9 mouse cellular contexts compared by ENCODE assay signal in genomic region chr9:113981099-113981880, GRCm38 (mm10). TPM values are rescaled to one million over a fixed set of nuclear protein-coding genes. Genes with fewer than 3 reads are reported as not detected.
DNase-seq lines count a peak whose midpoint lies in the region; ATAC-seq lines count a peak whose summit lies in the region.
"Had no signal": no experiment of that assay in that cellular context is flagged by ENCODE, and none has a peak within 500 bp of the region (broad histone marks: within the 10 kb centered on the region; RNA-seq: fewer than 3 reads in every experiment).

No protein-coding gene starts in this region.

- H3K27me3 ChIP-seq in heart, embryonic 11.5 days (ENCODE audit: control insufficient read depth, insufficient read depth, low read length), result no peaks in the 10 kb centered on the region
- H3K27me3 ChIP-seq in midbrain, embryonic 13.5 days, result no peaks in the 10 kb centered on the region
- H3K27me3 ChIP-seq: CH12.LX had no signal

- H3K4me3 ChIP-seq in heart, embryonic 11.5 days (ENCODE audit: low read depth, low read length), result no peak overlapping the region
- H3K4me3 ChIP-seq in midbrain, embryonic 13.5 days (replicated peaks), result no peak overlapping the region

- ATAC-seq in frontal cortex, adult (ENCODE audit: low TSS enrichment), result peak; percentile 56
- ATAC-seq in heart, embryonic 11.5 days (replicated peaks; ENCODE audit: insufficient number of reproducible peaks, low FRiP score, low TSS enrichment), result no peak
- ATAC-seq in midbrain, embryonic 13.5 days, result peak; percentile 79

- 61% methylated on average over 16 of the region's 16 CpGs for WGBS in heart, embryonic 11.5 days (ENCODE audit: insufficient replicate concordance)
- WGBS in midbrain, embryonic 13.5 days, result 60% methylated on average over 16 of the region's 16 CpGs

- peaks cover 12% of the 10 kb centered on the region for H3K4me1 ChIP-seq in heart, embryonic 11.5 days (ENCODE audit: control insufficient read depth, insufficient read depth, low read length)
- peaks cover 14% of the 10 kb centered on the region for H3K4me1 ChIP-seq in midbrain, embryonic 13.5 days (replicated peaks)

- peak overlapping the region; percentile 58; the same call in 1 of the 2 replicates for H3K27ac ChIP-seq in heart, embryonic 11.5 days (ENCODE audit: low read depth, low read length)
- H3K27ac ChIP-seq in midbrain, embryonic 13.5 days, result peak overlapping the region; percentile 71

- peak overlapping the region; percentile 3; the same call in 1 of the 2 replicates for H3K4me2 ChIP-seq in heart, embryonic 11.5 days
- H3K4me2 ChIP-seq in midbrain, embryonic 13.5 days (replicated peaks), result no peak overlapping the region

- no peaks in the 10 kb centered on the region for H3K9me3 ChIP-seq in heart, embryonic 11.5 days (replicated peaks; ENCODE audit: control insufficient read depth, low read length)
- H3K9me3 ChIP-seq in midbrain, embryonic 13.5 days, result no peaks in the 10 kb centered on the region

- DNase-seq in frontal cortex, postnatal 10 days (ENCODE audit: low spot score in 2 of 2), result no peak
- DNase-seq in adrenal gland, postnatal 36 days, result peak; percentile 20 to 39
- peak; percentile 37 to 79 for DNase-seq in layer of hippocampus, adult 18-20 months (ENCODE audit: low spot score in 2 of 2)
- DNase-seq in spleen, postnatal 36 days (ENCODE audit: low spot score in 2 of 2), result no peak
- DNase-seq in spleen, postnatal 4 days (ENCODE audit: low spot score in 2 of 2), result no peak

- H3K36me3 ChIP-seq in heart, embryonic 11.5 days (ENCODE audit: control insufficient read depth, insufficient read depth, low read length), result 0 out of 2 replicates have a peak, but pooled peaks cover 8% of the 10 kb centered on the region
- peaks cover 73% of the 10 kb centered on the region for H3K36me3 ChIP-seq in midbrain, embryonic 13.5 days

- peak overlapping the region; percentile 12; the same call in 1 of the 2 replicates for H3K9ac ChIP-seq in heart, embryonic 11.5 days (ENCODE audit: low read depth, low read length)
- H3K9ac ChIP-seq in midbrain, embryonic 13.5 days (replicated peaks), result no peak overlapping the region

RNA-seq across cellular contexts. Expression of gene Ubp1, which starts 50.6 kb away (rescaled TPM):
- total RNA-seq in adrenal gland, postnatal 36 days (2021), result 10 to 100 TPM; 53.6 to 54.6 TPM
- 34.1 and 35.9 TPM in 2 replicates for polyA plus RNA-seq in heart, embryonic 11.5 days (2014; fragmentation: Nextera tagmentation; extraction: Ambion mirVana)
- 10 to 100 TPM; 69.6 to 71.2 TPM for total RNA-seq in layer of hippocampus, adult 18-20 months (2021)
- polyA plus RNA-seq in midbrain, embryonic 13.5 days (2015; fragmentation: Nextera tagmentation; extraction: Ambion mirVana), result 32.5 and 37.6 TPM in 2 replicates

Comparison
In these comparisons a context has a peak if more than half of its experiments do, and no peak if none do; other contexts are left out.
1. DNase-seq: peak in adrenal gland, postnatal 36 days (2 of 2) and layer of hippocampus, adult 18-20 months (2 of 2); none in frontal cortex, postnatal 10 days (0 of 2), spleen, postnatal 36 days (0 of 2) and spleen, postnatal 4 days (0 of 2).